Mouse (Mus musculus): ENCODE data around the gene Lyar.
A peak's percentile ranks its signal among the peaks of the same experiment; 100 is the strongest.

Lyar gene

GRCm38 (mm10) chr5:38220328-38220912 lies at the start of gene Lyar, which contains the start of gene Zbtb49:
Gene Lyar (plus strand): TSS chr5:38220470.
Gene Zbtb49 (minus strand): TSS chr5:38220457.
- DNase-seq (ENCODE audit: low spot score in 2 of 2) = peak; percentile 90 to 91

GRCm38 (mm10) chr5:38173766-38174165 lies 46.5 kb upstream of the Lyar start:
- no peak for DNase-seq (ENCODE audit: low spot score in 2 of 2)

GRCm38 (mm10) chr5:38174256-38174912 lies 45.9 kb upstream of the Lyar start:
- no peak for DNase-seq (ENCODE audit: low spot score in 2 of 2)

DNA sequence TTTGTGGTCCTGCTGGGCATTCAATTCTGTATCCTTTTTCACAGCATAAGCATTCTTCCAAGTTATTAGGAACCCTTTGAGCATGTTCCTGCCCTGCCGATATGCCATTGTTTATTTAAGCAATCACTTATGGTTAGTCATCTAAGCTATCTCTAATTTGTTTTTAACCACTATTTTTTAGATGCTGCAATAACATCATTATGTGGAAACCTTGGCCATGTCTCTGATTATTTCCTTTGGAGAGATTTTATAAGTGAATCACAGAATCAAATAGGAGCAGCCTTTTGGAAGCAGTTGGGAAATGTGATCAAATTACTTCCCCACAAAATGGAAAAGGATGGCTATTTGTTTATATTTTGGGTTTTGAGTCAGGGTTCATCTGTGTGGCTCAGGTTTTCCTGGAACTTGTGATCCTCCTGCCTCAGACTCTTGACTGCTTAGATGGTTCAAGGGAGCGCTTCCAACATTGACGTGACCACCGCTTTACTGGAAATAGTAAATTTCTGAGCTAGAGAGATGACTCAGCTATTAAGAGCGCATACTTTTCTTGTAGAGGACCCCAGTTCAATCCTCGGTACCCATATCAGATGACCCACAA lies 35.5 kb upstream of the Lyar start:
- DNase-seq (ENCODE audit: low spot score in 2 of 2) = no peak

- DNase-seq (ENCODE audit: low spot score in 2 of 2) = no peak
Observed at GRCm38 (mm10) chr5:38187006-38187405, 33.3 kb upstream of the Lyar start.

- DNase-seq (ENCODE audit: low spot score in 2 of 2) = no peak
Observed at GRCm38 (mm10) chr5:38190907-38191306, 29.4 kb upstream of the Lyar start.

- no peak for DNase-seq (ENCODE audit: low spot score in 2 of 2)
Observed at GRCm38 (mm10) chr5:38194946-38195345, 25.3 kb upstream of the Lyar start.

DNA sequence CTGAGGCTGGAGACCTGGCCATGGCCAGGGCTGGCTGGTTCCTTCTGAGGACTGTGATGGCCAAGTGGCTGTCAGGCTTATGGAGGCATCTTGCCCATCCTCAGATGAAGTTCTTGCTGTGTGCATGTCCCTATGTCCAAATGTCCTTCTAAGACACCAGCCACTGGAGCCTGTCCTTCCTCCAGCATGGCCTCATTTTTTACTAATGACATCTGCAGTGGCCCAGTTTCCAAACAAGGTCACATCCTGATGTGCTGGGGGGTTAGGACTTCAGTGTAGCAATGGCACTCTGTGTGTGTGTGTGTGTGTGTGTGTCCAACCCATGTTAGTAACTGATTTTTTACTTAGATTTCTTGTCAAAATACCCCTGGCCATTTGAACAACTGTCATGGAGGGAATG lies 24.3 kb upstream of the Lyar start:
- no peak for DNase-seq (ENCODE audit: low spot score in 2 of 2)

GRCm38 (mm10) chr5:38196821-38197481 lies 23.3 kb upstream of the Lyar start:
- no peak for DNase-seq (ENCODE audit: low spot score in 2 of 2)

- DNase-seq (ENCODE audit: low spot score in 2 of 2) = peak; percentile 42 to 47
Observed at GRCm38 (mm10) chr5:38197482-38197823, 22.8 kb upstream of the Lyar start.

GRCm38 (mm10) chr5:38199686-38200085 lies 20.6 kb upstream of the Lyar start:
- no peak for DNase-seq (ENCODE audit: low spot score in 2 of 2)

DNA sequence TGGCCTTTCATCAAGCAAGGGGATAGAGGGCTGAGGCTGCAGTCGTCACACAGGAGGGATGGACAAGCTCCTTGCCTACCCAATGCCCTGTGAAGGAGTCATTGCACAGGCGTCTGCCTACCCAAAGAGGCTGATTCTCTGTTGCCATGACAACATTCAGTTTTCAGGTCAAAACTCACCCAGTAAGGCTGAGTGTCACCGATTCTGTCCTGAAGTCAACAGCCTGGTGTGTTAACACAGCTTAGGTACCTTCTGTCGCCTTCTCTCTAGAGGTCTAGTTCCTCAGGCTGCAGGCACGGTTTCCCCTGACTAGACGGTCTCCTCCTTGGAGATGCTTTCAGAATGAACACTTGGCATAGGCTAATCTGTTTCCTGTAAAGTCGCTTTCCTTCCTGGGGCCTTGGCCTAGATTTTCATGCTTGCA lies 15.0 kb upstream of the Lyar start:
- DNase-seq (ENCODE audit: low spot score in 2 of 2) = no peak

- no peak for DNase-seq (ENCODE audit: low spot score in 2 of 2)
Observed at GRCm38 (mm10) chr5:38208985-38209384, 11.3 kb upstream of the Lyar start.

DNA sequence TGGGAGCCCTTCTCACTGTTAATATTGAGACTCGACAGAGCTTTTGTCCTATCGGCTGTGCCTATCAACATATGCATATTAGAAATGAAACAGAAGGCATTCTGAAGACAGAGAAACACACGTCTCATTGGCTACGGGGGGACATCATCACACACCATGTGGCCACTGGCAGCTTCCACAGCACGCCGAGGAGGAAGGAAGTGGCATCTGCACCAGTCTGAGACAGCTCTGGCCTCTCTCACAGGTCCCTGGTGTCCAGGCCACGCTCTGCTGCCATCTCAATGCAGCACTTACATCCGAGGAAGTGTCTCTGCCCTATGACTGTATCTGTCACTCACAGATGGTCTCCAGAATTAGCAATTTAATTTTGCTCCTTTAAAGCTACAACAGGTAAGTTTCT lies 8.6 kb upstream of the Lyar start:
- peak; percentile 73 to 79 for DNase-seq (ENCODE audit: low spot score in 2 of 2)

DNA sequence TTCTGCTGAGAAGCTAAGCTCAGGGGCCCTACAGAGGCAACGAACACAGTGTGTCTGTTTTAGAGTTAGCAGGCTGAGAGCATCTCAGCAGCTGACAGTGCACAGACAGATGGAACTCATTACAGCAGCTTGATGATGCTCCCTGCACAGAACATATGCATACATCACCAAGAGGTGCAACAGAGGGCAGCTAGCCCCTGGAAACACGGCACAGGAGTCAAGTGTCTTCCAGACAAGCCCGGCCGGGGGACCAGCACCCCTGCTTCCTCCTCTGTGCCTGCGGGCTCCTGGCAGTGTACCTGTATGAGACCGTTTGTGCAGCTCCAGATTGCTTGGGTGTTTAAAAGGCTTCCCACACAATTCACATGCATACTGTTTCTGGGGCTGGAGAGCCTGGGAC lies 7.3 kb upstream of the Lyar start:
- no peak for DNase-seq (ENCODE audit: low spot score in 2 of 2)

DNA sequence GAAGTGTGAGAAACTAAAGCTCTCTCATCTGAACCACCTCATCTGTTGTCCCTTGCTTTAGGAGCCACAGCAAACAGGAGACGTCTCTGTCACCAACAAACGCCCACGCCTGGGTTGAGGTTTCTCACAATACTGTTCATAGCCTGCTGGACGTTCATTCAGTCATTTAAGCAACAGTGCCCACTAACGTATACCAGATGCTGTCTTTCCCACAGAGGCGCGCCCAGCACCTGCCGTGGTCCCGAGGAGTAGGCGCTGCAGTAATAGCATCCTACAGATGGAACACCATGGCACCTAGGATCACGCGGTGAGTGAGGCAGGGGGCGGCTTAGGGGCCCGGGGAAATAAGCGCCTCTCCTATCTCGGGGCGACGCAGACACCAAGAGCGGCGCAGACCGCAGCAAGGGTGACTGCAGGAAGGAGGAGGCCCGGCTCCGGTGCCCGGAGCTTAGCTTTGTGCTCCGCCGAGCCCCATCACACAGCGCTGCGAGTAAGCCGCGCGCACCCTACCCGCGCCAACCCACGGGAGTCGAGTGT lies 431 bp upstream of the Lyar start:
- no peak for DNase-seq (ENCODE audit: low spot score in 2 of 2)

DNA sequence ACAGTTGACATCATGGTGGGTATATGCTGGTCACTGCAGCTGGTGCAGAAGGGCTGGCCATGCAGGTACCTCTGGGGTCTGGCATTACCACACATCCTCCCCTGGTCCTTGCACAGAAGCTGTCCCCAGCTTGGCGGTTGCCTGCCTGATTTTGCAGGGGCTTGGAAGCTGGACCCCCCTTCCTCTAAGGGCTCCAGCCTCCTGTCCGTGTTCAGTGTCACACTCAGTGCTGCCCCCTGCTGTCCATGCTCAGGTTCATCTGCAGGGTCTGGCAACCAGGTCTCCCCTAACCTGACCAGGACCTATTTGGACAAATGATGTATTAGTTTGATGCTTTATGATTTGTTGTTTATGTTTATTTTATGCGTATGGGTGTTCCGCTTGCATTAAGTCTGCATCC lies 15.2 kb downstream of the Lyar start:
- peak; percentile 28 to 29 for DNase-seq (ENCODE audit: low spot score in 2 of 2)

DNA sequence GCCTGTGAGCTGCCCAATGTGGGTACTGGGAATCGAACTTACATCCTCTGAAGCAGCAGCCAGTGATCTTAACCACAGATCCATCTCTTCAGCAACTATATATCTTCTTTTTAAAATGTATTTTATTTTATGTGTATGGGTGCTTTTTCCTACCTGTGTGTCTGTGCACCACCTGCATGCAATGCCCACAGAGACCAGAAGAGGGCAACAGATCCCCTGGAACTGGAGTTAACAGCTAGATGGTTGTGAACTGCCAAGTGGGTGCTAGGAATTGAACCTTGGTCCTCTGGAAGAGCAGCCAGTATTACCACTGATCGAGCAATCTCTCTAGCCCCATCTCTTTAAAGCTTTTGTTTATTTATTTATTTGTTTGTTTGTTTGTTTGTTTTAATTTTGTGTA lies 16.4 kb downstream of the Lyar start:
- DNase-seq (ENCODE audit: low spot score in 2 of 2) = no peak

DNA sequence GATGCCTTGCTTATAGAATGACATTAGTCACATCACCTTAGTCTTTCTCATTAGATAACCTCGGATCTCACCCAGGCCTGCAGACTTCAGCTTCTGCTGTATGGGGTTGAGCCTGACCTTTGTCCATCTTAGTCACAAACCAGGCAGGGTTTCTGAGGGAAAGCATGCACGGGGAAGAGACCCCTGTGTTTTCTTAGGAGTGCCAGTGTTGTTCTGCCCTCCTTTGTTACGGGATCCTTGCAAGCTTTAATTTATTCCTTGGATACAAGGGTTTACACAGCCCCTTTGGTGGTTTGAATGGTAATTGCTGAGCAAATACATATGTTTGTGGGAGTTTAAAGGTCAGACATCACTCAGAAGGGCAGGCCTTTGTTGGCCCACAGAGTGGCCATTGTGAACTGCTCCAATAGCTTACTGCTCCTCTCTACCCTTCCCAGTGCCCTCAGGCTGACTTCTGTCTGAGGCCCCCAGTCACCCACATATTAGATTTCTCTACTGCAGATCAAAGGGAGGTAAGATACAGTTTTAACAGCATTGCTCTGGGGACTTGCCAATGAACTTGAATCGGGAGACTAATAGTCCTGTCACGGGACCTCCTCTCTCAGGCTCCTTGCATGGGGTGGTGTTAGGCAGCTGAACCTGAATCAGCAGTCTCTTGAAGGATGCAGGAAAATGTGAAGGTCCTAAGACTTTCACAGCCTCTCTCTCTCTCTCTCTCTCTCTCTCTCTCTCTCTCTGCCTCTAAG lies 20.6 kb downstream of the Lyar start:
- DNase-seq (ENCODE audit: low spot score in 2 of 2) = no peak

- DNase-seq (ENCODE audit: low spot score in 2 of 2) = no peak
Observed at GRCm38 (mm10) chr5:38241473-38241834, 21.2 kb downstream of the Lyar start.

DNA sequence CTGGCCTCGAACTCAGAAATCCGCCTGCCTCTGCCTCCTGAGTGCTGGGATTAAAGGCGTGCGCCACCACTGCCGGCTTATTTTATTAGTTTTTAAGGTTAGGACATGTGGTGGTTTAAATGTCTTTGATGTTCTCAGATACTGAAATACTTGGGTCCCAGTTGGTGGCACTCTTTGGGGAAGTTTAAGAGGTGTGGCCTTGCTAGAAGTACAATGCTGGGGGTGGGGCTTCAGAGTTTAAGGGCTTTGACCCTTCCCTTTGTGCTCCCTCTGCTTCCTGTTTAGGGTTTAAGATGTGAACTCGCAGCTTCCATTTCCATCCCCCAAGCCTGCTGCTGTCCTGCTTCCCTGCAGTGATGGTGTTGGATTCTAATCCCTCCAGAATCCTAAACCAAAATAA lies 21.7 kb downstream of the Lyar start:
- no peak for DNase-seq (ENCODE audit: low spot score in 2 of 2)

DNA sequence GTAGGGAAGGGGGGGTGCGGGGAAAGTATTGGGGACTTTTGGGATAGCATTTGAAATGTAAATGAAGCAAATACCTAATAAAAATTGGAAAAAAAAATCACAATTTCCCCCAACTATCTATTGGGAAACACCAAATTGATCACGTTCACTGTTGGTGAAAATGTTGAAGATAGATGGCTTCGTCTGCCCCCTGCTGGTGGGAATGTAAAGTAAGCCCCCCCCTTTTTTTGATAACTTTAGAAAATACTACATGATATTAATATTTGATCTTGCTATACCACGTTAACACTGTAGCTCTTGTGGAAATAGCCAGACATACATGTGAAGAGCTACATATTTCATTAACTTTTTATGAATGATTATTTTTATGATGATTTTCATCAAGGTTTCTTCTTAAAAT lies 34.9 kb downstream of the Lyar start:
- no peak for DNase-seq (ENCODE audit: low spot score in 2 of 2)
